Mouse (Mus musculus): ENCODE data around the gene Skint1. TPM values are rescaled to one million over a fixed set of nuclear protein-coding genes. Genes with fewer than 3 reads are reported as not detected.
"Not testable (repeated sequence)": the region's sequence is repeated elsewhere in the genome, so short reads cannot be mapped to it uniquely, and the experiment has no call there.

The Skint1 gene
- polyA plus RNA-seq (2012; rRNA removed): 1.6 and 1.8 TPM in 2 replicates

DNA sequence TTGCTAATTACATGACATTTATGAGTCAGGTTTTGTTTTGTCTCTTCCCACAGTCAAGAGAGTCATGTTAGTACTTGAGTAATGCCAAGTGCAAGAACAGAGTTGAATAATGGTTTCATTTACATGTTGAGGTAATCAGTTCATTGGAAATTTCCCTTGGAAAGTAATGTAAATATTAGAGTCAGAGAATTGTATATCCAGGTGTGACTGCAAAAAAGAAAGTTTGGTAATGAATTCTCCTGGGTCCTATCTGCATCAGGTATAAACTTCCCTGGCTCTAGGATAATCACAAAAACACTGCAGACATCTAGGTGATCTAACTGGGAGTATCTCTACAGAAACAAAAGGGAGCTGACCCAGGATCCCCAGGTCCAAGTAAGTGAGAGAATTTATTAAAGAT lies at the start of gene Skint1:
TSS of gene Skint1 (plus strand) at position 301 of the 400 bp plus-strand sequence.
- no peaks in the 10 kb centered on the region for H3K27me3 ChIP-seq (ENCODE audit: control insufficient read depth, insufficient read depth, low read length)
- no peak for TF ChIP-seq CTCF (IDR thresholded peaks at IDR 0.05; ENCODE audit: borderline replicate concordance, control insufficient read depth, extremely low read depth, insufficient read depth, low read length, poor library complexity)
- no peak for TF ChIP-seq POLR2A (IDR thresholded peaks at IDR 0.05; ENCODE audit: control insufficient read depth, extremely low read depth, insufficient read depth, low read length, poor library complexity)
- DNase-seq: no peak
- H3K36me3 ChIP-seq (ENCODE audit: control insufficient read depth, insufficient read depth, low read length): no peaks in the 10 kb centered on the region
- H3K4me3 ChIP-seq (ENCODE audit: control insufficient read depth, insufficient read depth, low read length): no peak within 1 kb of the TSS
- no peak within 1 kb of the TSS for H3K27ac ChIP-seq (ENCODE audit: control insufficient read depth, insufficient read depth, low read length)
- no peaks in the 10 kb centered on the region for H3K4me1 ChIP-seq (replicated peaks; ENCODE audit: control insufficient read depth, insufficient read depth, low read length)

DNA sequence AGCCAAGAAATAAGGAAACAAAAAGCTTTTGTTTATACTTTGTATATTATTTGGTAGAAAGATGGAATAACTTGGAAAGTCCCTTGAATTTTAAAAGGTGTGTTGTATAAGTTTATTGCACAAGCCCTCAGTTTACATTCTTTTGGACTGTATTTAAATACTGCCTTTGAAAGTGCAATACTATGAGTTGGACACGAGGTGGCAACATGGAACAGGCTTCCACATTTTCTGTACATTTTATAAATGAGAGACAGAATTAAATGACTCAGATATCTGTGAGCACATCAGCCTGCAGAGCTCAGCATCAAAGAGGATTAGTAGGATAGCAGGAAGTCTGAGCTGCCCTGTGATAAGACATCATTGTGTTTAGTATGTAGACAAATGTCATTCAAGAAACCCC lies 44.8 kb upstream of the Skint1 start:
- Histone ChIP-seq H3K4me3 (ENCODE audit: control insufficient read depth, insufficient read depth, low read length) (no peak overlapping the region), H3K27me3 (ENCODE audit: control insufficient read depth, insufficient read depth, low read length) (no peaks in the 10 kb centered on the region), H3K27ac (ENCODE audit: control insufficient read depth, insufficient read depth, low read length) (no peak overlapping the region), H3K4me1 (replicated peaks; ENCODE audit: control insufficient read depth, insufficient read depth, low read length) (no peaks in the 10 kb centered on the region), H3K36me3 (ENCODE audit: control insufficient read depth, insufficient read depth, low read length) (no peaks in the 10 kb centered on the region)
- DNase-seq: no peak
- TF ChIP-seq POLR2A (IDR thresholded peaks at IDR 0.05; ENCODE audit: control insufficient read depth, extremely low read depth, insufficient read depth, low read length, poor library complexity): no peak
- TF ChIP-seq CTCF (IDR thresholded peaks at IDR 0.05; ENCODE audit: borderline replicate concordance, control insufficient read depth, extremely low read depth, insufficient read depth, low read length, poor library complexity): no peak
- 23% methylated on average over 1 of the region's 1 CpGs for WGBS

DNA sequence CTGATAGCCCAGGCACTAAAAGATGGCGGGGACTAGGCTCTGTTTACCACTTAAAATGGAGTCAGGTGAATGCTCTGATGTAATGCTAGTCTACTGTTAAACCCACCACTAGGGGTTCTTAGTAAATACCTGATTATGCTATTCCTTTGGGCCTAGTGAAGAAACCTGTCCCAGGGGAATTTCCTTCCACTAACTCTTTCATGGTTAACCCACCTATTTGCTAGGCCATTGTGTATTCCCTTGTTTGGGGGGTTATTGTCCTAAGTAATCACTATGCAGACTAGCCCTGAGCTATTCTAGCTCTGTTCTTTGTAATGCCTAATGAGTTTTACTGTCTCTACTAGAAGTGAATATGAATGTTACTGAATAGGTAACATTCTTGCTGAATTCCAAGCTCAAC lies 42.8 kb upstream of the Skint1 start:
- DNase-seq; H3K4me3 ChIP-seq (ENCODE audit: control insufficient read depth, insufficient read depth, low read length); H3K4me1 ChIP-seq (replicated peaks; ENCODE audit: control insufficient read depth, insufficient read depth, low read length); H3K36me3 ChIP-seq (ENCODE audit: control insufficient read depth, insufficient read depth, low read length); H3K27me3 ChIP-seq (ENCODE audit: control insufficient read depth, insufficient read depth, low read length); H3K27ac ChIP-seq (ENCODE audit: control insufficient read depth, insufficient read depth, low read length): not testable (repeated sequence)
- 86% methylated on average over 1 of the region's 1 CpGs for WGBS

DNA sequence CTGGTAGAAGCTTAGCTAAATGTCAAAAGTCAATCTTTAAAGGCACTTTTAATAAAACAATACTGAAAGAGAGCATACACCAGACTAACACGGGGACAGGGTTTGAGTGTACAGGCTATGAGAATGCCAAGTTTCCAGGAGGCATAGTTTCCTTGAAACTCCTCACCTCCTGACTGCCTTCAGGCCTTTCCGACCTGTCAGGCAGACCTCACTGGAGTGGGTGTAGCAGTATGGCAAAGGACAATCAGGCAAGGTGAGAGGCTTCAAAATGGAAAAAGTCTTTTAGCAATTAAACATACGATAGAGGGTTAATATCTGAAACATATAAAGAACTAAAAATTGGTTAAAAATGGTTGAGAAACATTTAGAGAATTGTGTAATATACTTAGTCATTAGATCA lies 42.4 kb upstream of the Skint1 start:
- no peaks in the 10 kb centered on the region for H3K4me1 ChIP-seq (replicated peaks; ENCODE audit: control insufficient read depth, insufficient read depth, low read length)
- DNase-seq: no peak
- 91% methylated on average over 3 of the region's 3 CpGs for WGBS
- TF ChIP-seq POLR2A (IDR thresholded peaks at IDR 0.05; ENCODE audit: control insufficient read depth, extremely low read depth, insufficient read depth, low read length, poor library complexity) (no peak), CTCF (IDR thresholded peaks at IDR 0.05; ENCODE audit: borderline replicate concordance, control insufficient read depth, extremely low read depth, insufficient read depth, low read length, poor library complexity) (no peak)
- no peak overlapping the region for H3K4me3 ChIP-seq (ENCODE audit: control insufficient read depth, insufficient read depth, low read length)
- H3K36me3 ChIP-seq (ENCODE audit: control insufficient read depth, insufficient read depth, low read length): no peaks in the 10 kb centered on the region
- no peak overlapping the region for H3K27ac ChIP-seq (ENCODE audit: control insufficient read depth, insufficient read depth, low read length)
- H3K27me3 ChIP-seq (ENCODE audit: control insufficient read depth, insufficient read depth, low read length): no peaks in the 10 kb centered on the region

DNA sequence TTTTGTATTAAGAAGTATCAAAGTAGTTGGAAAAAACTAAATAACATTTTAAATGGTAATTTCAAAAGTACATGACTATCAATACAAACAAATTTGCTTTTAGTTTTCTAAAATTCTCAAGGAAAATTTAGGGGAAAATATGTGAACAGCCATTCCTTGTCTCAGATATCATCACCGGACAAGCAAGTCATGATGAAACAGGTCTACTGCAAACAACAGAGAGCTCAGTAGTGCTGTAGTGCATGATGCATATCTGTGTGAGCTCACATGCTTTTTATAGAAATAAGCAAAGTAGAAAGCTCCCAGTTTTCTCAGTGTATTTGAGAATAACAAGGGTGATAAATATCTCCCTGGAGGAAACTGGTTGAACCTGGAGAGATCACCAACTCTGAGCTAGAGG lies 33.4 kb upstream of the Skint1 start, which contains the start of gene Skint7:
TSS of gene Skint7 (plus strand) at position 301 of the 400 bp plus-strand sequence.
- no peaks in the 10 kb centered on the region for H3K4me1 ChIP-seq (replicated peaks; ENCODE audit: control insufficient read depth, insufficient read depth, low read length)
- H3K27me3 ChIP-seq (ENCODE audit: control insufficient read depth, insufficient read depth, low read length): no peaks in the 10 kb centered on the region
- no peaks in the 10 kb centered on the region for H3K36me3 ChIP-seq (ENCODE audit: control insufficient read depth, insufficient read depth, low read length)
- WGBS: 98% methylated on average over 1 of the region's 1 CpGs
- no peak within 1 kb of the TSS for H3K4me3 ChIP-seq (ENCODE audit: control insufficient read depth, insufficient read depth, low read length)
- TF ChIP-seq POLR2A (IDR thresholded peaks at IDR 0.05; ENCODE audit: control insufficient read depth, extremely low read depth, insufficient read depth, low read length, poor library complexity): no peak
- no peak for TF ChIP-seq CTCF (IDR thresholded peaks at IDR 0.05; ENCODE audit: borderline replicate concordance, control insufficient read depth, extremely low read depth, insufficient read depth, low read length, poor library complexity)
- no peak within 1 kb of the TSS for H3K27ac ChIP-seq (ENCODE audit: control insufficient read depth, insufficient read depth, low read length)
- no peak for DNase-seq

DNA sequence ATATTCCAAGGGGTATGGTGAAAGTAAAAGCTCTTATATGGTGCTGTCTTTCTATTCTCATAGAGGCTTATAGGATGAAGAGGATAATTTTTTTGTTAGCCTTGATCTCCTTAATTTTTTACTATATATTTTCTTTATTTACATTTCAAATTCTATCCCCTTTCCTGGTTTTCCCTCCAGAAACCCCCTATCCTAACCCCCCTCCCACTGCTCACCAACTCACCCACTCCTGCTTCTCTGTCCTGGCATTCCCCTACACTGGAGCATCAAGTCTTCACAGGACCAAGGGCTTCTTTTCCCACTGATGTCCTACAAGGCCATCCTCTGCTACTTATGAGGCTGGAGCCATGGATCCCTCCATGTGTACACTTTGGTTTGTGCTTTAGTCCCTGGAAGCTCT lies 65.6 kb downstream of the Skint1 start, which contains the start of gene Skint4:
TSS of gene Skint4 (plus strand) at position 301 of the 400 bp plus-strand sequence.
- no peaks in the 10 kb centered on the region for H3K4me1 ChIP-seq (replicated peaks; ENCODE audit: control insufficient read depth, insufficient read depth, low read length)
- no peak for TF ChIP-seq CTCF (IDR thresholded peaks at IDR 0.05; ENCODE audit: borderline replicate concordance, control insufficient read depth, extremely low read depth, insufficient read depth, low read length, poor library complexity)
- no peak within 1 kb of the TSS for H3K27ac ChIP-seq (ENCODE audit: control insufficient read depth, insufficient read depth, low read length)
- no peaks in the 10 kb centered on the region for H3K36me3 ChIP-seq (ENCODE audit: control insufficient read depth, insufficient read depth, low read length)
- H3K4me3 ChIP-seq (ENCODE audit: control insufficient read depth, insufficient read depth, low read length): no peak within 1 kb of the TSS
- no peak for DNase-seq
- no peaks in the 10 kb centered on the region for H3K27me3 ChIP-seq (ENCODE audit: control insufficient read depth, insufficient read depth, low read length)

Other genes with a start within 250 kb of the Skint1 start
- 20.8 and 104 TPM in 2 replicates for gene Slc5a9, start 103.4 kb upstream of the Skint1 start, polyA plus RNA-seq (2012; rRNA removed)
- gene Skint8, start 86.9 kb upstream of the Skint1 start, polyA plus RNA-seq (2012; rRNA removed): 0.92 and 2.1 TPM in 2 replicates
- 2.7 and 3.8 TPM in 2 replicates for gene Skint7, start 33.3 kb upstream of the Skint1 start, polyA plus RNA-seq (2012; rRNA removed)
- gene Skint4, start 65.7 kb downstream of the Skint1 start, polyA plus RNA-seq (2012; rRNA removed): 0.43 and 0.70 TPM in 2 replicates
- gene Skint3, start 226.0 kb downstream of the Skint1 start, polyA plus RNA-seq (2012; rRNA removed): 0.57 and 0.98 TPM in 2 replicates

Data from thymus, adult 2 months (tissue).